Mouse (Mus musculus) ES-E14 (cell line): ENCODE data around the gene Agpat1. TPM values are rescaled to one million over a fixed set of nuclear protein-coding genes. Genes with fewer than 3 reads are reported as not detected.

ENCODE experiments used
- DNase-seq: peaks from one replicate; pipeline ENCODE4 v3.0.0-alpha.2; 2013; ENCODE audit warnings: low read depth, low spot score
- H3K27ac ChIP-seq: 2 replicates; pipeline ENCODE4 v1.5.1; 2012; ENCODE audit warnings: low read depth, mild to moderate bottlenecking, low read length, moderate library complexity, mixed read lengths; ENCODE audit not compliant: poor library complexity, insufficient read depth, severe bottlenecking
- H3K36me3 ChIP-seq: 2 replicates; pipeline ENCODE4 v1.6.1; 2012; ENCODE audit warnings: mild to moderate bottlenecking, low read length, moderate library complexity, mixed read lengths; ENCODE audit not compliant: control insufficient read depth, poor library complexity, insufficient read depth, severe bottlenecking
- H3K4me1 ChIP-seq, 2 experiments: fragments of 150-350 bp in 1 of 2; sonication (generic) in 1 of 2; 2 replicates each; pipeline ENCODE4 v1.6.1; 2012; ENCODE audit warnings: low read length in 2 of 2, mild to moderate bottlenecking in 1 of 2, mixed read lengths in 1 of 2; ENCODE audit not compliant: control insufficient read depth in 2 of 2, insufficient read depth in 2 of 2, poor library complexity in 1 of 2
- H3K4me3 ChIP-seq, 2 experiments: fragments of 150-350 bp in 1 of 2; sonication (generic) in 1 of 2; 2 replicates each; pipeline ENCODE4 v1.5.1; 2012; ENCODE audit warnings: low read length in 2 of 2, low read depth in 1 of 2, mild to moderate bottlenecking in 1 of 2, mixed read lengths in 1 of 2; ENCODE audit not compliant: insufficient read depth in 1 of 2, poor library complexity in 1 of 2, severe bottlenecking in 1 of 2
- H3K9ac ChIP-seq: 2 replicates; pipeline ENCODE4 v1.6.1; 2012; ENCODE audit warnings: low read depth, mild to moderate bottlenecking, low read length, mixed read lengths; ENCODE audit not compliant: poor library complexity, insufficient read depth, severe bottlenecking
- H3K9me3 ChIP-seq: fragments of 150-350 bp; sonication (generic); 2 replicates; pipeline ENCODE4 v1.6.1; 2012; ENCODE audit warnings: low read depth, mild to moderate bottlenecking, low read length; ENCODE audit not compliant: control insufficient read depth, insufficient read depth
- CHD2 ChIP-seq: IDR thresholded peaks from 2 replicates; pipeline ENCODE4 v1.6.1; 2014; ENCODE audit warnings: mild to moderate bottlenecking, low read depth, low read length, inconsistent platforms
- HCFC1 ChIP-seq: IDR thresholded peaks from 2 replicates; pipeline ENCODE4 v1.6.1; 2012; ENCODE audit warnings: low read length, inconsistent platforms, borderline replicate concordance; ENCODE audit not compliant: insufficient read depth
- MAFK ChIP-seq: IDR thresholded peaks from 2 replicates; pipeline ENCODE4 v1.6.1; 2014; ENCODE audit warnings: mild to moderate bottlenecking, low read depth, low read length, inconsistent platforms; ENCODE audit not compliant: insufficient read depth
- ZC3H11A ChIP-seq: IDR thresholded peaks from 2 replicates; pipeline ENCODE4 v1.6.1; 2012; ENCODE audit warnings: low read depth, mild to moderate bottlenecking, inconsistent platforms, low read length, borderline replicate concordance
- ZNF384 ChIP-seq: IDR thresholded peaks from 2 replicates; pipeline ENCODE4 v1.6.1; 2012; ENCODE audit warnings: low read depth, low read length, inconsistent platforms
- in situ Hi-C, 2 experiments: fragments of 600-800 bp; cut with MboI; formaldehyde crosslinking; loops; one replicate each; pipeline ENCODE4 v1.15.1; 2025; ENCODE audit warnings: low sequenced_read_pairs in 2 of 2, inconsistent platforms in 1 of 2; ENCODE audit not compliant: unreplicated experiment in 2 of 2
- total RNA-seq: library from RNA; depleted of rRNA; stranded (reverse); fragments of 300-350 nt; gene quantifications from 2 replicates; pipeline ENCODE4 v1.2.3, GENCODE M21; 2012; rRNA removed

The Agpat1 gene
- total RNA-seq = 55.9 and 62.7 TPM in 2 replicates

GRCm38 (mm10) chr17:34604061-34604508 lies at the start of gene Agpat1:
TSS of gene Agpat1 (plus strand) at chr17:34604262.
- peak; percentile 99 for DNase-seq
- Histone ChIP-seq H3K4me1 (peaks cover 0 to 10% of the 10 kb centered on the region in 2 experiments; a peak in 1 of 4 replicates), H3K36me3 (peaks cover 12% of the 10 kb centered on the region), H3K9me3 (no peaks in the 10 kb centered on the region), H3K4me3 (peak within 1 kb of the TSS; percentile 94 to 98), H3K9ac (peak within 1 kb of the TSS; percentile 81), H3K27ac (peak within 1 kb of the TSS; percentile 51)
- in situ Hi-C loops = no loop called here
- no peak for TF ChIP-seq ZC3H11A
- TF ChIP-seq HCFC1 = peak; percentile 43; the same call in 1 of the 2 replicates

DNA sequence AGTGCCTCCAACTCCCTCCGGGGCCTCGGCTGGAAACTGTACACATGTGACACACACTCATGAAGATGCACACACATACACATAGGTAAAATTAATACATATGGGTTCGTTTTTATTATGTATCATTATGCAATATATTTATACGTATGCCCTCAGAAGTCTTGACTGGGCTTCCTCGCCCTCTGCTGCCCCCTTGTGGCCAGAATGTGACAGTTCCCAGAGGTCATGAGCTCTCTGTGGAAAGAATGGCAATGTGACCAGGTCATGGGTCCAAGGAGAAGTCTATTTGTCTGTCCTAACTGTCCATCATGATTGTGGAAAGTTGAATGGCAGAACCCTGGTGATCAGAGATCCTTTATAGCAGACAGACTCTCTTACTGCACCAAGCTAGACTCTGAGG lies 48.6 kb upstream of the Agpat1 start:
- Histone ChIP-seq H3K27ac (no peak overlapping the region), H3K36me3 (no peaks in the 10 kb centered on the region), H3K9me3 (no peaks in the 10 kb centered on the region), H3K9ac (no peak overlapping the region), H3K4me1 (peaks cover 0 to 2% of the 10 kb centered on the region in 2 experiments; a peak in 1 of 4 replicates), H3K4me3 (no peak overlapping the region)
- DNase-seq = peak; percentile 65
- in situ Hi-C loops = no loop called here
- TF ChIP-seq MAFK = no peak
- TF ChIP-seq HCFC1 = no peak
- TF ChIP-seq CHD2 = no peak
- TF ChIP-seq ZNF384 = no peak

DNA sequence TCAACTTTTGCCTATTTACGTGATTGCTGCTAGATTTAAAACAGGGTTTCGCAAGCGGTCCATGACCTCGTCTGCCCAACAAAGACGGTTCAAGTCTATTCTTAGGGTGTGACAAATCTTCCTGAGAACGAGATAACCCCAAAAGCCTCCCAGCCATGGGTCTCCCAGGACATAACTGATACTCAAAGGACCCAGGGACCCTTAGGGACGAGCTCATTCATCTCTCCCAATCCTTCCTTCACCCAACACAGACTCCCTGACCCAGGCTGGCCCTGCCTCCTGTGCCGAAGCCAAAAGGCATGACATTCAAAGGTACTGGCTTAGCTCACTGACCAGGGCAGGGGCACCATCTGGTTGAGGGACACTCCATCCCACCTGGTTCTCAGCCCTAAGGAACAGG lies 47.7 kb upstream of the Agpat1 start:
- Histone ChIP-seq H3K9ac (no peak overlapping the region), H3K4me3 (no peak overlapping the region), H3K36me3 (no peaks in the 10 kb centered on the region), H3K27ac (no peak overlapping the region), H3K9me3 (no peaks in the 10 kb centered on the region), H3K4me1 (peaks cover 1 to 8% of the 10 kb centered on the region in 2 experiments)
- in situ Hi-C loops = no loop called here
- no peak for TF ChIP-seq ZC3H11A
- no peak for TF ChIP-seq ZNF384
- TF ChIP-seq CHD2 = no peak
- TF ChIP-seq MAFK = no peak
- no peak for TF ChIP-seq HCFC1
- no peak for DNase-seq

GRCm38 (mm10) chr17:34557411-34557810 lies 46.7 kb upstream of the Agpat1 start:
- Histone ChIP-seq H3K9ac (no peak overlapping the region), H3K9me3 (no peaks in the 10 kb centered on the region), H3K36me3 (no peaks in the 10 kb centered on the region), H3K27ac (no peak overlapping the region), H3K4me1 (peaks cover 7 to 14% of the 10 kb centered on the region in 2 experiments), H3K4me3 (no peak overlapping the region)
- no peak for DNase-seq
- in situ Hi-C loops = no loop called here
- TF ChIP-seq HCFC1 = no peak
- no peak for TF ChIP-seq ZNF384
- TF ChIP-seq ZC3H11A = no peak
- TF ChIP-seq CHD2 = no peak
- TF ChIP-seq MAFK = no peak

DNA sequence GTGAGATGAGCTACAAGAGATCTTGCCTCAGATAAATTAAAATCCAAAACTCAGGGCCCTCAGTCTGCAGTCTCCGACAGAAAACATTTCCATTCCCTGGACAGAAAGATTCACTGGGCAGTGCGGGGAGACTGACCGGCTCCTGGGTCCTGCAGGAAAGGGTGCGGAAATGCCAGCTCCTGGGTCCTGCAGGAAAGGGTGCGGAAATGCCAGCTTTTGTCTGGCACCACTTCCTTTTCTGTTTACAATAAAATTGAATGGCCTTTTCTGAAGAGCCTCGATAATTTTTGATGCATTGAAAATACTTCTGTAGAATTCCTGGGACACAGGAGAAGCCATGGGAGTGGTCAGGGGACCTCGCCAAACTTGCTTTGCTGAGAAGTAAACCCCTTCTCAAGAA lies 44.9 kb upstream of the Agpat1 start:
- TF ChIP-seq ZNF384 (no peak), ZC3H11A (no peak), CHD2 (no peak), MAFK (no peak), HCFC1 (no peak)
- H3K36me3 ChIP-seq = no peaks in the 10 kb centered on the region
- no peak for DNase-seq
- in situ Hi-C loops = no loop called here
- peaks cover 12 to 22% of the 10 kb centered on the region in 2 experiments for H3K4me1 ChIP-seq
- no peaks in the 10 kb centered on the region for H3K9me3 ChIP-seq
- no peak overlapping the region for H3K27ac ChIP-seq
- no peak overlapping the region for H3K4me3 ChIP-seq
- no peak overlapping the region for H3K9ac ChIP-seq
